Mouse (Mus musculus): ENCODE measurements at regions not wholly inside any gene's neighbourhood (a gene's known extent, or its start where the extent isn't known, plus 50 kb on each side); places are given as distances from the start of the nearest gene placed in this dataset.
A peak's percentile ranks its signal among the peaks of the same experiment; 100 is the strongest.

- WGBS = 0% methylated on average over 1 of the region's 1 CpGs
- no peaks in the 10 kb centered on the region for H3K9me3 ChIP-seq (replicated peaks; ENCODE audit: control insufficient read depth, low read length, poor library complexity, severe bottlenecking)
- ATAC-seq = no peak
- H3K27ac ChIP-seq (ENCODE audit: low read length) = no peak overlapping the region
- no peaks in the 10 kb centered on the region for H3K27me3 ChIP-seq (ENCODE audit: control insufficient read depth, insufficient read depth, low read depth, low read length)
- H3K36me3 ChIP-seq (ENCODE audit: control insufficient read depth, insufficient read depth, low read length) = no peaks in the 10 kb centered on the region
- no peak overlapping the region for H3K4me2 ChIP-seq (ENCODE audit: low read length)
- no peak overlapping the region for H3K9ac ChIP-seq (ENCODE audit: low read depth, low read length)
- H3K4me1 ChIP-seq (ENCODE audit: control insufficient read depth, insufficient read depth, low read length) = no peaks in the 10 kb centered on the region
- H3K4me3 ChIP-seq (ENCODE audit: low read depth, low read length) = no peak overlapping the region
Observed at GRCm38 (mm10) chr1:193440512-193440911, 70.4 kb upstream of the Camk1g start.

- no peaks in the 10 kb centered on the region for H3K9me3 ChIP-seq (replicated peaks; ENCODE audit: control insufficient read depth, low read length, poor library complexity, severe bottlenecking)
- no peak for ATAC-seq
- no peaks in the 10 kb centered on the region for H3K36me3 ChIP-seq (ENCODE audit: control insufficient read depth, insufficient read depth, low read length)
- H3K4me2 ChIP-seq (ENCODE audit: low read length) = no peak overlapping the region
- WGBS = 30% methylated on average over 4 of the region's 4 CpGs
- H3K4me1 ChIP-seq (ENCODE audit: control insufficient read depth, insufficient read depth, low read length) = peaks cover 15% of the 10 kb centered on the region; the same call in 1 of the 2 replicates
- no peak overlapping the region for H3K9ac ChIP-seq (ENCODE audit: low read depth, low read length)
- H3K27ac ChIP-seq (ENCODE audit: low read length) = no peak overlapping the region
- H3K27me3 ChIP-seq (ENCODE audit: control insufficient read depth, insufficient read depth, low read depth, low read length) = no peaks in the 10 kb centered on the region
- no peak overlapping the region for H3K4me3 ChIP-seq (ENCODE audit: low read depth, low read length)
Observed at GRCm38 (mm10) chr1:193434281-193434680, 64.2 kb upstream of the Camk1g start.

- Histone ChIP-seq H3K27ac (ENCODE audit: low read length) (peak overlapping the region; percentile 47; the same call in 1 of the 2 replicates), H3K27me3 (ENCODE audit: control insufficient read depth, insufficient read depth, low read depth, low read length) (no peaks in the 10 kb centered on the region), H3K36me3 (ENCODE audit: control insufficient read depth, insufficient read depth, low read length) (no peaks in the 10 kb centered on the region), H3K4me2 (ENCODE audit: low read length) (no peak overlapping the region), H3K9ac (ENCODE audit: low read depth, low read length) (0 out of 2 replicates have a peak overlapping the region, but pooled peaks have one; percentile 4), H3K4me1 (ENCODE audit: control insufficient read depth, insufficient read depth, low read length) (peaks cover 15% of the 10 kb centered on the region; the same call in 1 of the 2 replicates), H3K9me3 (replicated peaks; ENCODE audit: control insufficient read depth, low read length, poor library complexity, severe bottlenecking) (no peaks in the 10 kb centered on the region), H3K4me3 (ENCODE audit: low read depth, low read length) (no peak overlapping the region)
- WGBS = 8% methylated on average over 7 of the region's 7 CpGs
- ATAC-seq = peak; percentile 71
Observed at GRCm38 (mm10) chr1:193433493-193434021, 63.5 kb upstream of the Camk1g start.

- H3K9ac ChIP-seq (ENCODE audit: low read depth, low read length) = no peak overlapping the region
- no peak for ATAC-seq
- no peaks in the 10 kb centered on the region for H3K9me3 ChIP-seq (replicated peaks; ENCODE audit: control insufficient read depth, low read length, poor library complexity, severe bottlenecking)
- no peak overlapping the region for H3K4me2 ChIP-seq (ENCODE audit: low read length)
- WGBS = 32% methylated on average over 8 of the region's 8 CpGs
- H3K36me3 ChIP-seq (ENCODE audit: control insufficient read depth, insufficient read depth, low read length) = no peaks in the 10 kb centered on the region
- H3K27me3 ChIP-seq (ENCODE audit: control insufficient read depth, insufficient read depth, low read depth, low read length) = no peaks in the 10 kb centered on the region
- H3K4me1 ChIP-seq (ENCODE audit: control insufficient read depth, insufficient read depth, low read length) = peaks cover 15% of the 10 kb centered on the region; the same call in 1 of the 2 replicates
- H3K4me3 ChIP-seq (ENCODE audit: low read depth, low read length) = no peak overlapping the region
- H3K27ac ChIP-seq (ENCODE audit: low read length) = no peak overlapping the region
Observed at GRCm38 (mm10) chr1:193430231-193430630, 60.1 kb upstream of the Camk1g start.

- Histone ChIP-seq H3K9me3 (replicated peaks; ENCODE audit: control insufficient read depth, low read length, poor library complexity, severe bottlenecking) (no peaks in the 10 kb centered on the region), H3K4me3 (ENCODE audit: low read depth, low read length) (no peak overlapping the region), H3K27ac (ENCODE audit: low read length) (peak overlapping the region; percentile 76), H3K4me1 (ENCODE audit: control insufficient read depth, insufficient read depth, low read length) (peaks cover 17% of the 10 kb centered on the region), H3K9ac (ENCODE audit: low read depth, low read length) (peak overlapping the region; percentile 18; the same call in 1 of the 2 replicates), H3K36me3 (ENCODE audit: control insufficient read depth, insufficient read depth, low read length) (no peaks in the 10 kb centered on the region), H3K4me2 (ENCODE audit: low read length) (no peak overlapping the region), H3K27me3 (ENCODE audit: control insufficient read depth, insufficient read depth, low read depth, low read length) (no peaks in the 10 kb centered on the region)
- 15% methylated on average over 8 of the region's 8 CpGs for WGBS
- peak; percentile 71 for ATAC-seq
Observed at GRCm38 (mm10) chr1:193423653-193424075, 53.6 kb upstream of the Camk1g start.

- Histone ChIP-seq H3K27ac (ENCODE audit: low read length) (peak overlapping the region; percentile 76), H3K4me3 (ENCODE audit: low read depth, low read length) (no peak overlapping the region), H3K9ac (ENCODE audit: low read depth, low read length) (no peak overlapping the region), H3K4me1 (ENCODE audit: control insufficient read depth, insufficient read depth, low read length) (peaks cover 22% of the 10 kb centered on the region), H3K4me2 (ENCODE audit: low read length) (no peak overlapping the region), H3K27me3 (ENCODE audit: control insufficient read depth, insufficient read depth, low read depth, low read length) (no peaks in the 10 kb centered on the region), H3K36me3 (ENCODE audit: control insufficient read depth, insufficient read depth, low read length) (no peaks in the 10 kb centered on the region), H3K9me3 (replicated peaks; ENCODE audit: control insufficient read depth, low read length, poor library complexity, severe bottlenecking) (no peaks in the 10 kb centered on the region)
- WGBS = 33% methylated on average over 1 of the region's 1 CpGs
- peak; percentile 55; the same call in 1 of the 2 replicates for ATAC-seq
Observed at GRCm38 (mm10) chr1:193422886-193423285, 52.8 kb upstream of the Camk1g start.

- ATAC-seq = no peak
- Histone ChIP-seq H3K4me1 (ENCODE audit: control insufficient read depth, insufficient read depth, low read length) (peaks cover 22% of the 10 kb centered on the region), H3K27ac (ENCODE audit: low read length) (no peak overlapping the region), H3K9ac (ENCODE audit: low read depth, low read length) (no peak overlapping the region), H3K27me3 (ENCODE audit: control insufficient read depth, insufficient read depth, low read depth, low read length) (no peaks in the 10 kb centered on the region), H3K4me2 (ENCODE audit: low read length) (no peak overlapping the region), H3K36me3 (ENCODE audit: control insufficient read depth, insufficient read depth, low read length) (no peaks in the 10 kb centered on the region), H3K9me3 (replicated peaks; ENCODE audit: control insufficient read depth, low read length, poor library complexity, severe bottlenecking) (no peaks in the 10 kb centered on the region), H3K4me3 (ENCODE audit: low read depth, low read length) (no peak overlapping the region)
- 88% methylated on average over 1 of the region's 1 CpGs for WGBS
Observed at GRCm38 (mm10) chr1:193421820-193422219, 51.7 kb upstream of the Camk1g start.

GRCm38 (mm10) chr1:193421414-193421813 is 51.3 kb upstream of the Camk1g start:
- peaks cover 22% of the 10 kb centered on the region for H3K4me1 ChIP-seq (ENCODE audit: control insufficient read depth, insufficient read depth, low read length)
- H3K4me3 ChIP-seq (ENCODE audit: low read depth, low read length) = no peak overlapping the region
- no peak overlapping the region for H3K9ac ChIP-seq (ENCODE audit: low read depth, low read length)
- no peak overlapping the region for H3K27ac ChIP-seq (ENCODE audit: low read length)
- H3K27me3 ChIP-seq (ENCODE audit: control insufficient read depth, insufficient read depth, low read depth, low read length) = no peaks in the 10 kb centered on the region
- no peaks in the 10 kb centered on the region for H3K9me3 ChIP-seq (replicated peaks; ENCODE audit: control insufficient read depth, low read length, poor library complexity, severe bottlenecking)
- no peak overlapping the region for H3K4me2 ChIP-seq (ENCODE audit: low read length)
- H3K36me3 ChIP-seq (ENCODE audit: control insufficient read depth, insufficient read depth, low read length) = no peaks in the 10 kb centered on the region
- no peak for ATAC-seq

All from midbrain, embryonic 16.5 days (tissue).